Mouse (Mus musculus) midbrain, embryonic 16.5 days (tissue): ENCODE measurements at regions not wholly inside any gene's neighbourhood (a gene's known extent, or its start where the extent isn't known, plus 50 kb on each side); places are given as distances from the start of the nearest gene placed in this dataset.
"Not testable (repeated sequence)": the region's sequence is repeated elsewhere in the genome, so short reads cannot be mapped to it uniquely, and the experiment has no call there.

Experiments used
- ATAC-seq: fragments of 200-750 bp; cut with Nextera tagmentation; 2 replicates; pipeline ENCODE4 v1.8.0; 2017; ENCODE audit warnings: moderate TSS enrichment
- H3K27ac ChIP-seq: fragments of 300-500 bp; sonication (generic); 2 replicates; pipeline ENCODE4 v1.5.1; 2014; ENCODE audit warnings: mild to moderate bottlenecking, low read length, mixed read lengths
- H3K27me3 ChIP-seq: fragments of 300-500 bp; sonication (generic); 2 replicates; pipeline ENCODE4 v1.6.1; 2014; ENCODE audit warnings: low read depth, low read length, mixed read lengths; ENCODE audit not compliant: control insufficient read depth, insufficient read depth
- H3K36me3 ChIP-seq: fragments of 300-500 bp; sonication (generic); 2 replicates; pipeline ENCODE4 v1.6.1; 2014; ENCODE audit warnings: mild to moderate bottlenecking, low read length, moderate library complexity, mixed read lengths; ENCODE audit not compliant: control insufficient read depth, insufficient read depth
- H3K4me1 ChIP-seq: fragments of 300-500 bp; sonication (generic); 2 replicates; pipeline ENCODE4 v1.6.1; 2014; ENCODE audit warnings: mild to moderate bottlenecking, low read length, mixed read lengths; ENCODE audit not compliant: control insufficient read depth, insufficient read depth
- H3K4me2 ChIP-seq: fragments of 300-500 bp; sonication (generic); 2 replicates; pipeline ENCODE4 v1.6.1; 2014; ENCODE audit warnings: mild to moderate bottlenecking, low read length, mixed read lengths
- H3K4me3 ChIP-seq: fragments of 300-500 bp; sonication (generic); 2 replicates; pipeline ENCODE4 v1.5.1; 2014; ENCODE audit warnings: low read depth, mild to moderate bottlenecking, low read length, moderate library complexity, mixed read lengths
- H3K9ac ChIP-seq: fragments of 300-500 bp; sonication (generic); 2 replicates; pipeline ENCODE4 v1.6.1; 2014; ENCODE audit warnings: low read depth, low read length, mixed read lengths
- H3K9me3 ChIP-seq: fragments of 300-500 bp; sonication (generic); replicated peaks from 2 replicates; pipeline ENCODE4 v1.6.1; 2014; ENCODE audit warnings: mild to moderate bottlenecking, low read length, mixed read lengths; ENCODE audit not compliant: control insufficient read depth, poor library complexity, severe bottlenecking
- WGBS: fragments of 180-500 bp; shearing (Covaris S2); extraction: QIAGEN DNeasy Blood & Tissue Kit; methylation state at CpG from one replicate; pipeline ENCODE4 v1.1.7; 2014; 5-methylcytosine and 5-hydroxymethylcytosine counted together

DNA sequence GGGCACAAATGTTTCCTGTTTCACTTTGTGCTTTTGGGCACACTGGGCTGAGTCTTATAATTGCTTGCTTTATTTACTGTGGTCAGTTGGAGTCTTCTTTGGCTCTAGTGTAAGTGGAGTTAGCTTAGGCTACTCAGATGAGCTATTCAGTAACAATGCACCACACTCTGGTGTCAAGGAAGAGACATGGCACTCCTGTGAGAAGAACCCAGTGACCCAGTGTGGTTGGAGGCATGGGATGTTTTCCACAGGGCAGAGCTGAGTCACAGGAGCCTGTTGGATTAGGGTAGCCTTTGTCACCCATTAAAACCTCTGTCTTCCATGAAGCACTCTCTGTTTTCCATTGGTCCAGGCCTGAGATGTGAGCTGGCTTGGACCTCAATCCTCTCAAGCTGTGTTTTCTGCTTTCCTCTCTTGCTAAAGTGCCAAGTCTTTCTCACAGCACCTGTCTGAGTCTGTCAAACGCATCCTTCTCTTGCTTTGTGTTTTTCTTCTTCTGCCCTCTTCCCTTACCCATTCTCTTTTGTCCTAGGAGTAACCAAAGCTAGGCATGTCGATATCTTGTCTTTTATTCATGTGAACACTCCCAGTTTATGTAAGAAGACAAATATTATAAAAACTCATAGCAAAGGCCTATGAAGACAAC is 83.2 kb downstream of the Cxcr4 start:
- Histone ChIP-seq H3K4me2 (no peak overlapping the region), H3K9me3 (no peaks in the 10 kb centered on the region), H3K4me1 (no peaks in the 10 kb centered on the region), H3K27ac (no peak overlapping the region), H3K4me3 (no peak overlapping the region), H3K27me3 (no peaks in the 10 kb centered on the region), H3K9ac (no peak overlapping the region), H3K36me3 (no peaks in the 10 kb centered on the region)
- no peak for ATAC-seq
- 80% methylated on average over 2 of the region's 2 CpGs for WGBS

DNA sequence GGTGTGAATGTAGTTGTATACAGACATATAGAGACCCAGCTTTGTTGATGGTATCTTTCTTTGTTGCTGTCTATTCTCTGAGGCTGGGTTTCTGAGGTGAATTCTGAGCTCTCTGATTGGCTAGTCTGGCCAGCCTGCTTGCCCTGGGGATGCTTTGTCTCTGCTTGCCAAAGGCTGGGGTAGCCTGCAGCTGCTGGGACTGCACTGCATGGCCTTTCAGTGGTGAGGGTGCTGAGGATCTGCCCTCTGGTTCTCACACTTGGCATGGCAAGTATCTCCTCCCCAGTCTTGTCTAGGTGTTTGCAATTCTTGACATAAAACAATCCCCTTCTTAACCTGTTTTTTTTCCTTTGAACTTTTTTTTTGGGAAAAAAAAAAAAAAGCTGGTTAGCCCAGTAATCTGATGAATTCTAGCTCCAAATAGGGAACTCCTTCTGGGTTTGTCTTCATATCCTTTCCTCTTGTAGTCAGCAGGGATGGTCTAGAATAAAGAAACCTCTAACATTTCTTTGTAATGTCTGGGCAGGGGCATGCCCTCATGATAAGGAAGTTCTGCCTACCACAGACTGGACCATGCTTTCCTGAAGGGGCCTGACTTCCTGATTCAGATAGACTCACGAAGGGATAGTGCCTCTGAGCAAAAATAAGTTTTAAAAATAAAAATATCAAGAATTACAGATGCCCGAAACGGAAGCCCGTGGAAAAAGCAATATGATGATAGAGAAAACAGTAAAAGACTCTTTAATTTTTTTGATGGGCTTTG is 85.4 kb downstream of the Cxcr4 start:
- WGBS: 91% methylated on average over 4 of the region's 4 CpGs
- Histone ChIP-seq H3K9ac (no peak overlapping the region), H3K36me3 (no peaks in the 10 kb centered on the region), H3K27ac (no peak overlapping the region), H3K4me1 (no peaks in the 10 kb centered on the region), H3K9me3 (no peaks in the 10 kb centered on the region), H3K4me2 (no peak overlapping the region), H3K4me3 (no peak overlapping the region), H3K27me3 (no peaks in the 10 kb centered on the region)
- no peak for ATAC-seq

DNA sequence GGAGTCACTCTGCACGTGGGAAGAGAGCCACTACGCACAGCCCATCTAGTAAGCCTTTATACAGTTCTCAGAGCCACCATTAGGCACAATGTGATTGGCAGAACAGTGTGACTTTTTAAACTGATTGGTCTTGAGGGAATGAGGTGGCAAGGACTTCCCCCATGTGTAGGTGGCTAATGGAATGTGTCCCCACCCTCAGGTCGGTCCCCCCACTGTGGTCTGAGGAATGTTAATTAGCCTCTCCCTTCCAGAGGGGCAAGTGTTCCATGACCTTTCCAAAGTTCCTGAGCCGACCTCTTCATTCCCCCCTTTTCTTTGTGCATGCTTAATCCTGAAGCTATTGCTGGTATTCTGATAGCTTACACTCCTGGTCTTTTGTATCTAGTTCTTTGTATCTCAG is 87.2 kb upstream of the Dars start:
- no peak overlapping the region for H3K4me2 ChIP-seq
- no peaks in the 10 kb centered on the region for H3K9me3 ChIP-seq
- no peak overlapping the region for H3K4me3 ChIP-seq
- no peak overlapping the region for H3K9ac ChIP-seq
- H3K27me3 ChIP-seq: no peaks in the 10 kb centered on the region
- no peak overlapping the region for H3K27ac ChIP-seq
- H3K4me1 ChIP-seq: no peaks in the 10 kb centered on the region
- ATAC-seq: no peak
- WGBS: 47% methylated on average over 4 of the region's 4 CpGs
- H3K36me3 ChIP-seq: no peaks in the 10 kb centered on the region

DNA sequence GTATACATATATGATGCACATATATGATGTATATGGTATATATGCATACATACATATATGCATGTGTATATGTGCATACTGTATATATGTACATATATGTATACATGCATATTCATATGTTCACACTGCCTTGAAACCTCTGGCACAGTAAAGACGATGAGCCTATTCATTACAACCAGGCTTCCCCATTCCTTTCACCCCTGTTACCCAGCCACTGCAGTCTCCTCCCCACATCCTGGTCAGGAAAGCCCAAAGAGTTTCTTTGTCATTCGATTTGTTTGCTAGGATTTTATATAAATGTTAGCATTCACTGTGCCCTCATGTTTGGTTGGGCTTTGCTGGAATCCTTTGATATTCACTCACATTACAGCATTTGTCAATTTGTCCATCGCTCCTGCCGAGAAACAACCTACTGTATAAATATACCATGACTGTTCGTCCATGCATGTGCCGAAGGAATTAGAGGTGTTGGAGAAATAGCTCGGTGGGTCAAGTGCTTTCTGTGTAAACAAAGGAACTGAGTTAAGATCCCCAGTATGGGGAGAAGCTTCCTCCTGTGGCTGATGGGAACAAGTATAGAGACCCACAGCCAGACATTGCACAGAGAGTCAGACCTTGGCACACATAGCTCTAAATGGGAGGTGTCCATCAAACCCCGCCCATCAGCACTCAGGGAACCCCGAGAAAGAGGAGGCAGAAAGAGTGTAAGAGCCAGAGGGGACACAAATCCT is 81.0 kb upstream of the Dars start:
- H3K9me3 ChIP-seq: no peaks in the 10 kb centered on the region
- WGBS: 66% methylated on average over 9 of the region's 9 CpGs

GRCm38 (mm10) chr1:128492251-128492650 is 75.1 kb upstream of the Dars start:
- ATAC-seq: no peak
- Histone ChIP-seq H3K4me2 (no peak overlapping the region), H3K9me3 (no peaks in the 10 kb centered on the region), H3K9ac (no peak overlapping the region), H3K27ac (no peak overlapping the region), H3K4me1 (no peaks in the 10 kb centered on the region), H3K36me3 (no peaks in the 10 kb centered on the region), H3K27me3 (no peaks in the 10 kb centered on the region), H3K4me3 (no peak overlapping the region)
- WGBS: 100% methylated on average over 2 of the region's 2 CpGs

More for the DNA sequence above, 81.0 kb upstream of the Dars start:
- Histone ChIP-seq H3K4me1 (no peaks in the 10 kb centered on the region), H3K36me3 (no peaks in the 10 kb centered on the region), H3K9ac (no peak overlapping the region), H3K4me3 (no peak overlapping the region), H3K4me2 (no peak overlapping the region), H3K27ac (no peak overlapping the region), H3K27me3 (no peaks in the 10 kb centered on the region)
- no peak for ATAC-seq

GRCm38 (mm10) chr1:128487181-128487580 is 70.0 kb upstream of the Dars start:
- not testable (repeated sequence) for ATAC-seq, H3K9me3 ChIP-seq, H3K9ac ChIP-seq, H3K27me3 ChIP-seq, H3K4me1 ChIP-seq, H3K4me2 ChIP-seq, H3K27ac ChIP-seq, H3K4me3 ChIP-seq, H3K36me3 ChIP-seq
- 62% methylated on average over 3 of the region's 4 CpGs for WGBS

- H3K4me3 ChIP-seq: no peak overlapping the region
- H3K27me3 ChIP-seq: no peaks in the 10 kb centered on the region
- WGBS: 90% methylated on average over 6 of the region's 6 CpGs
- ATAC-seq: no peak
- no peaks in the 10 kb centered on the region for H3K9me3 ChIP-seq
- H3K4me2 ChIP-seq: no peak overlapping the region
- no peaks in the 10 kb centered on the region for H3K36me3 ChIP-seq
- H3K27ac ChIP-seq: no peak overlapping the region
- no peak overlapping the region for H3K9ac ChIP-seq
- peaks cover 3% of the 10 kb centered on the region for H3K4me1 ChIP-seq
Observed at GRCm38 (mm10) chr1:128478376-128478775, 61.2 kb upstream of the Dars start.

DNA sequence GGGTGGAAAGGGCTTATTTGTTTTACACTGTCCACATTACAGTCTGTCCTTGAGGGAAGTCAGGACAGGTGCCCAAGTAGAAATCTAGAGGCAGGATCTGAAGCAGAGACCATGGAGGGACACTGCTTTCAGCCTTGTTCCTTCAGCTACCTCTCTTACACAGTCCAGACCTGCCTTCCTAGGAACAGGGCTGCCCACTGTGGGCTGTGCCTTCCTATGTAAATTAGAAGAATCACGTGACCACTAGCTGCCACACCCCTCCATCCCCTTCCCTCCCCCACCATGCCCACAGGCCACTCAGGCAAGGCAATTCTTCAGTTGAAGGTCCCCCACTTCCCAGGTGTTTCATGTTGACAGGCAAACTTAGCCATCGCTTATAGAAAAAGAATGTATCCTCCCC is 60.5 kb upstream of the Dars start:
- Histone ChIP-seq H3K36me3 (no peaks in the 10 kb centered on the region), H3K9me3 (no peaks in the 10 kb centered on the region), H3K27me3 (no peaks in the 10 kb centered on the region), H3K4me3 (no peak overlapping the region), H3K27ac (no peak overlapping the region), H3K4me1 (peaks cover 10% of the 10 kb centered on the region), H3K9ac (no peak overlapping the region), H3K4me2 (no peak overlapping the region)
- WGBS: 88% methylated on average over 2 of the region's 2 CpGs
- ATAC-seq: no peak

GRCm38 (mm10) chr1:128472713-128473230 is 55.6 kb upstream of the Dars start:
- 7% methylated on average over 15 of the region's 15 CpGs for WGBS
- no peaks in the 10 kb centered on the region for H3K27me3 ChIP-seq
- no peak for ATAC-seq

More at GRCm38 (mm10) chr1:128472713-128473230, 55.6 kb upstream of the Dars start:
- Histone ChIP-seq H3K9me3 (no peaks in the 10 kb centered on the region), H3K27ac (peak overlapping the region; percentile 81), H3K4me1 (peaks cover 19% of the 10 kb centered on the region), H3K4me3 (peak overlapping the region; percentile 35), H3K9ac (peak overlapping the region; percentile 63), H3K4me2 (peak overlapping the region; percentile 57), H3K36me3 (no peaks in the 10 kb centered on the region)
